Mouse (Mus musculus) hindbrain, embryonic 14.5 days (tissue): ENCODE results near the gene S100a2. TPM values are rescaled to one million over a fixed set of nuclear protein-coding genes. Genes with fewer than 3 reads are reported as not detected.
A peak's percentile ranks its signal among the peaks of the same experiment; 100 is the strongest.

Source experiments
- ATAC-seq: fragments of 200-750 bp; cut with Nextera tagmentation; 2 replicates; pipeline ENCODE4 v1.8.0; 2017; ENCODE audit warnings: moderate number of reproducible peaks, mild to moderate bottlenecking, moderate TSS enrichment, moderate library complexity; ENCODE audit not compliant: low FRiP score
- DNase-seq: peaks from one replicate; pipeline ENCODE4 v3.0.0-alpha.2; 2015; ENCODE audit warnings: low spot score
- H3K27ac ChIP-seq: fragments of 300-500 bp; sonication (generic); 2 replicates; pipeline ENCODE4 v1.5.1; 2014; ENCODE audit warnings: mild to moderate bottlenecking, moderate library complexity
- H3K27me3 ChIP-seq: fragments of 300-500 bp; sonication (generic); 2 replicates; pipeline ENCODE4 v1.6.1; 2014; ENCODE audit warnings: mild to moderate bottlenecking, low read length, mixed read lengths; ENCODE audit not compliant: control insufficient read depth, insufficient read depth
- H3K36me3 ChIP-seq: fragments of 300-500 bp; sonication (generic); replicated peaks from 2 replicates; pipeline ENCODE4 v1.6.1; 2014; ENCODE audit not compliant: control insufficient read depth, insufficient read depth
- H3K4me1 ChIP-seq: fragments of 300-500 bp; sonication (generic); replicated peaks from 2 replicates; pipeline ENCODE4 v1.6.1; 2014; ENCODE audit warnings: antibody characterized with exemption, low read length, mixed read lengths; ENCODE audit not compliant: control insufficient read depth, insufficient read depth
- H3K4me2 ChIP-seq: fragments of 300-500 bp; sonication (generic); replicated peaks from 2 replicates; pipeline ENCODE4 v1.6.1; 2014; ENCODE audit warnings: mild to moderate bottlenecking, moderate library complexity
- H3K4me3 ChIP-seq: fragments of 300-500 bp; sonication (generic); replicated peaks from 2 replicates; pipeline ENCODE4 v1.5.1; 2014; ENCODE audit warnings: mild to moderate bottlenecking, low read length
- H3K9ac ChIP-seq: fragments of 300-500 bp; sonication (generic); 2 replicates; pipeline ENCODE4 v1.6.1; 2014
- H3K9me3 ChIP-seq: fragments of 300-500 bp; sonication (generic); 2 replicates; pipeline ENCODE4 v1.6.1; 2016; ENCODE audit warnings: low read length; ENCODE audit not compliant: control insufficient read depth
- WGBS: fragments of 180-500 bp; shearing (Covaris S2); extraction: QIAGEN DNeasy Blood & Tissue Kit; methylation state at CpG from one replicate; pipeline ENCODE4 v1.1.7; 2014; 5-methylcytosine and 5-hydroxymethylcytosine counted together
- polyA plus RNA-seq: library from polyadenylated mRNA; unstranded; fragments of >200 nt; fragmentation: Nextera tagmentation; extraction: Ambion mirVana; gene quantifications from 2 replicates; pipeline ENCODE4 v1.2.1, GENCODE M21; 2014

The S100a2 gene
- polyA plus RNA-seq, 1 experiment from 2014 or later: not detected

DNA sequence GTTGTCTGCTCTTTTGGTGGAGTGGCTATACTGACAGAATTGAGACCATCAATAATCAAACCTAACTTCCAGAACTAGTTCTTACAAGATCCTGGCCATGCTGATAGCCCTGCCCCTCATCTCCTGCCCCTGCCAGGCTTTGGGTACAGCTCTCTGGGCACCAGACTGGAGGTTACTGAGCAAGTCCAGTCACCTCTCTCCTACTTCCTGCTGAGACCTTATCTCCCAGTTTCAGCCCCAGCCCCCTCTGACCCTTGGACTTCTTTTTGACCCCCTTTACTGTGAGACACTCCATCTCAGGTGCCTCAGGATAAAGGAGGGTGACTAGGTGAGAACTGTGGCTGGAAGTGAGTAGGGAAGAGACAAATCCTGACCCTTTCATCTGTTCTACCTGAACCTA, 19.1 kb downstream of the S100a2 start:
- Histone ChIP-seq H3K4me3 (no peak overlapping the region), H3K9ac (no peak overlapping the region), H3K4me1 (0 out of 2 replicates have a peak, but pooled peaks cover 5% of the 10 kb centered on the region), H3K9me3 (no peaks in the 10 kb centered on the region), H3K36me3 (no peaks in the 10 kb centered on the region), H3K4me2 (no peak overlapping the region), H3K27ac (no peak overlapping the region), H3K27me3 (0 out of 2 replicates have a peak, but pooled peaks cover 4% of the 10 kb centered on the region)
- no peak for ATAC-seq
- no peak for DNase-seq

DNA sequence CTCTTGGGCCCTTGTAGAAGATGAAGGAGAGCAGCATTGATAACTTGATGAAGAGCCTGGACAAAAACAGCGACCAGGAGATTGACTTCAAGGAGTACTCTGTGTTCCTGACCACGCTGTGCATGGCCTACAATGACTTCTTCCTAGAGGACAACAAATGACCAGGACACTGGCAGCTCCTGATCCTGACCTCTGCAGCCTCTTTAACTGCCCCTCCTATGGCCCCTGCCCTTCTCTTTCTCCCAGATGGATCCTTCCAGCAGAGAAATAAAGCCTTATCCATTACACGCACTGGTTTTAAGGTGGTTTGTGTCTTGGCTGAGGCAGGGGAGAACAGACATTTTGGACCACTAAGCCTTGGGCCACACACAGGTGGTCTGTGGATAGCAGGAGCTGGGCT, 21.4 kb downstream of the S100a2 start:
- H3K9ac ChIP-seq: no peak overlapping the region
- no peaks in the 10 kb centered on the region for H3K36me3 ChIP-seq
- H3K27ac ChIP-seq: no peak overlapping the region
- WGBS: 85% methylated on average over 3 of the region's 3 CpGs
- 0 out of 2 replicates have a peak, but pooled peaks cover 4% of the 10 kb centered on the region for H3K27me3 ChIP-seq
- no peak overlapping the region for H3K4me2 ChIP-seq
- H3K4me3 ChIP-seq: no peak overlapping the region
- no peaks in the 10 kb centered on the region for H3K9me3 ChIP-seq
- H3K4me1 ChIP-seq: no peaks in the 10 kb centered on the region
- DNase-seq: no peak
- ATAC-seq: no peak

DNA sequence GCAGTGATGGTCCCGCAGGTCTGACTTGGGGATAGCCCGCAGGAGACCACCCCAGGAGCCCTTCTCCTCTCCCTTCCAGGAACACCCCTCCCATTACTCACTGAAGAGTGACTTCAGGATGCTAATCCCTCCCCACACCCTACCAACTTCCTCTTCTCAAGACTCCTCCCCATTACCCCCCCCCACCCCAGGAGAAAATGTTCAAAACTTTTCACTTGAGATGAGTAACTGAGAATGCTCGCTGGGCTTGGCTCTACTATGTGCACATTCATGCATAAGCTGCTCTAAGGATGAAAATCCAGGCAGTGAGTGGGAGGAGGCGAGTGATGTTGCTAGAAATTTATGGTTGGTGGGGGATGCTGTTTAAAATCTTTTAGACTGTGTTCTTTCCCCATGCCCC, 22.0 kb downstream of the S100a2 start:
- 75% methylated on average over 4 of the region's 4 CpGs for WGBS
- Histone ChIP-seq H3K4me2 (no peak overlapping the region), H3K9me3 (no peaks in the 10 kb centered on the region), H3K36me3 (no peaks in the 10 kb centered on the region), H3K27ac (no peak overlapping the region), H3K27me3 (0 out of 2 replicates have a peak, but pooled peaks cover 4% of the 10 kb centered on the region), H3K4me3 (no peak overlapping the region), H3K4me1 (no peaks in the 10 kb centered on the region), H3K9ac (no peak overlapping the region)
- no peak for ATAC-seq
- no peak for DNase-seq

DNA sequence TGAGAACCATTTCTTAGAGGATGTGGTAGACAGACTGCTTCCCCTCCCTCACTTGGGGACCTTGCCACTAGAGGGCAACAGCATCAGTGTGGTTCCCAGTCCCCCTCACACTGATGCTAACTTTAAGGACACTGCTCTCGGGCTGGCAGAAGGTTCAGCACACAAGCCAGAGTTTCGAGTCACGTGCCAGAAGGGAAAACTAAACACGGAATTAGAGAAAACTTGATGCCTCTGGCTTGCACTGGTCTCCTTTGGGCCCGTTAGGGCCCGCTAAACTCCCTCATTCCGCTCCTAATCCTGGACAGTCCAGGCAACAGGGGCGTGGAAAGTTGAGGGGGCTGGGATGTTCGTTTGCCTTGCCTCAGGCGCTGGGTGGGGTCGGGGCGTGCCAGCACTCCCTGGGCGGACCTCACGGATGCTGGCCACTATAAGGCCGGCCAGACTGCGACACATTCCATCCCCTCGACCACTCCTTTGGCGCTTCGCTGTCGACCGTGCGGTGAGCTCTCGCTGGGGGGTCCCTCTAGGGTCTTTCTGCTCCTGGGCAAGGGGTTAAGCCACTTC, 22.8 kb downstream of the S100a2 start, which contains the start of gene S100a6:
TSS of gene S100a6 (plus strand) at position 155 of the 564 bp plus-strand sequence.
- WGBS: 1% methylated on average over 23 of the region's 23 CpGs
- Histone ChIP-seq H3K27ac (no peak within 1 kb of the TSS), H3K9me3 (no peaks in the 10 kb centered on the region), H3K36me3 (no peaks in the 10 kb centered on the region), H3K4me1 (no peaks in the 10 kb centered on the region), H3K4me3 (peak within 1 kb of the TSS; percentile 23), H3K27me3 (0 out of 2 replicates have a peak, but pooled peaks cover 4% of the 10 kb centered on the region), H3K4me2 (peak within 1 kb of the TSS; percentile 62), H3K9ac (no peak within 1 kb of the TSS)
- DNase-seq (peak; percentile 50), ATAC-seq (peak; percentile 56)

DNA sequence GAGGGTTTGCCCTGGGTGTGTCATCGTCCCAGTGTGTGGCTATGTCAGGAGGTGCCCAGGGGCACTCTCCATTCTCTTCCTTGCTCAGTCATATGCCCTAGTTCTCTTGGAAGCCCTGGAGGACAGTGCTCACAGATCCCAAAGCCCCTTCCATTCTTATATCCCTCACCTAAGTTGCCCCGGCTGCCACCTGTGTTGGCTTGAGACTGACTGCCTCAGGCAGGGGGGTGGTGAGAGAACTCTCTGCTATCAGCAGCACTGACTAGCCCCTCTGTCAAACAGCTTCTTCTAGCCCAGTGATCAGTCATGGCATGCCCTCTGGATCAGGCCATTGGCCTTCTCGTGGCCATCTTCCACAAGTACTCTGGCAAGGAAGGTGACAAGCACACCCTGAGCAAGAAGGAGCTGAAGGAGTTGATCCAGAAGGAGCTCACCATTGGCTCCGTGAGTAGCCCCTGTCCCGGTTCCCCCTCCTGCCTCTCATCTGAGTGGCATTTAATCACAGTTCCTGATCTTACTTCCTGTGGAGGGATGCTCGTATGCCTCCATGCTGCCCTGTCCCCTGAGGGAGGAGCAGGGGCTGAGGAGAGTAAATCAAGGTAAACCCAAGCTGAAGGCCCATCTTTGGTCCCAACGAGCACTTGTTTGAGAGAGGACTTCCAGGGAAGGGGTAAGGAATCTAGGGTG, 23.6 kb downstream of the S100a2 start:
- Histone ChIP-seq H3K36me3 (no peaks in the 10 kb centered on the region), H3K27me3 (0 out of 2 replicates have a peak, but pooled peaks cover 4% of the 10 kb centered on the region), H3K4me1 (no peaks in the 10 kb centered on the region), H3K9me3 (no peaks in the 10 kb centered on the region), H3K4me3 (no peak overlapping the region), H3K9ac (no peak overlapping the region), H3K27ac (no peak overlapping the region), H3K4me2 (peak overlapping the region; percentile 62)
- WGBS: 74% methylated on average over 7 of the region's 7 CpGs
- DNase-seq (no peak), ATAC-seq (no peak)

DNA sequence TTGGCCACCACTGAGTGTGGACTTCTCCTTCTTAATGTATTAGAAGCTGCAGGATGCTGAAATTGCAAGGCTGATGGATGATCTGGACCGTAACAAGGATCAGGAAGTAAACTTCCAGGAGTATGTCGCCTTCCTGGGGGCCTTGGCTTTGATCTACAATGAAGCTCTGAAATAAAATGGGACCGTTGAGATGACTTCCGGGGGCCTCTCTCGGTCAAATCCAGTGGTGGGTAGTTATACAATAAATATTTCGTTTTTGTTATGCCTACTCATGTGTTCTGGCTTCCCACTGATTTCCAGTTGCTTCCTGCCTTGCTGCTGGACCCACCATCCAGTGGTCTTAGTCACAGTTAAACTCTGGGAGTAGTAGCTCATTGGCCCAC, 24.1 kb downstream of the S100a2 start:
- no peak overlapping the region for H3K27ac ChIP-seq
- no peak for DNase-seq
- H3K4me2 ChIP-seq: no peak overlapping the region
- no peak for ATAC-seq
- WGBS: 87% methylated on average over 6 of the region's 6 CpGs
- no peaks in the 10 kb centered on the region for H3K4me1 ChIP-seq
- H3K9me3 ChIP-seq: no peaks in the 10 kb centered on the region
- H3K4me3 ChIP-seq: no peak overlapping the region
- H3K9ac ChIP-seq: no peak overlapping the region
- H3K27me3 ChIP-seq: 0 out of 2 replicates have a peak, but pooled peaks cover 4% of the 10 kb centered on the region
- H3K36me3 ChIP-seq: no peaks in the 10 kb centered on the region

DNA sequence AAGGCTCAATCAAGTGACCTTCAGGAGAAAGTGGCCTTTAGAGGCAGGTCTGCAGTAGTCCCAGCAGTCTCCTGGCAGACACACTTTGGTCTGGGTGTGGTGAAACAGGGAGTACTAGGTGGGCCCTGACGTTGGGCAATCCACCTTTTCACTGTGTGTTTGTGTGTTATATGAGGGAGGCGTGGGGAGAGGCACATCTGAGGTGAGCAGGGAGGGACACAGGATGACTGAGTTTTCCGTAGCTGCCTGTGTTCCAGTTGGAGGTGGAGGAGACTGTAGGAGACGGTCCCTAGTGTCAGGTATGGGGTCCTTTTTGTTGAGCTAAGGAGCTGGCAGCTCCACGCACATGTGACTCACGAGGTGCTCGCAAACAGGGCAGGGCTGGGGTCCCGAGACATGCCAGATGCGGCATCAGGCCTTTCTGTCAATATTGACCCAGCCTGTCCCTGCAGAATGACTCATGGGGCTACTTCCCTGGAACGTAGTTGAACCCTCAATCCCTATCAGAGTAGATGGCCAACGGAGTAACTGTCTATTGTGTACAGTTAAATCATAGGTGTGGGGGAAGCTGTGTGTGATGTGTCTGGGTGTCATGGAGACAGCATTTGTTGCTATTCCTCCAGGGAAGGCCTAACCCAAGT, 24.7 kb downstream of the S100a2 start:
- DNase-seq: no peak
- Histone ChIP-seq H3K9me3 (no peaks in the 10 kb centered on the region), H3K27ac (no peak overlapping the region), H3K27me3 (0 out of 2 replicates have a peak, but pooled peaks cover 4% of the 10 kb centered on the region), H3K4me3 (no peak overlapping the region), H3K36me3 (no peaks in the 10 kb centered on the region), H3K9ac (no peak overlapping the region), H3K4me2 (no peak overlapping the region), H3K4me1 (no peaks in the 10 kb centered on the region)
- ATAC-seq: no peak
- 84% methylated on average over 11 of the region's 11 CpGs for WGBS

DNA sequence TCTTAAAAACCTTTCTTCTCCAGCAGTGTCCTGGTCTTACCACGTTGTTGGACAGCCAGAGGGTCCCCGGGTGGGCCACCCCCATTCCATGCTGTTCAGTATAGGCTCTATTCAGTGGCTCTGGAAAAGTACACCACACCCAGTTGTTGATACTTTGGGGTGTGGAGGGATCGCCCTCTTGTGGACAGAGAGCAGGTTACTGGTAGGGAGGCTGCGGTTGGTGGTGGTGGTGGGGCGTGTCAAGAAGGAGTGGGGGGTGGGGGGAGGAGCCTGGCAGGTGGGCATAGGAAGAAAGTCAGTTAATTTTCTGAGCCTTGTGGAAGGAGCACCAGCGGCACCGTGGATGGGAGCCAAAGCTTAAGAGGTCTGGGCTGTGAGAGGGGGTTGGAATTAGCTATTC, 25.4 kb downstream of the S100a2 start:
- peak; percentile 64; the same call in 1 of the 2 replicates for ATAC-seq

DNA sequence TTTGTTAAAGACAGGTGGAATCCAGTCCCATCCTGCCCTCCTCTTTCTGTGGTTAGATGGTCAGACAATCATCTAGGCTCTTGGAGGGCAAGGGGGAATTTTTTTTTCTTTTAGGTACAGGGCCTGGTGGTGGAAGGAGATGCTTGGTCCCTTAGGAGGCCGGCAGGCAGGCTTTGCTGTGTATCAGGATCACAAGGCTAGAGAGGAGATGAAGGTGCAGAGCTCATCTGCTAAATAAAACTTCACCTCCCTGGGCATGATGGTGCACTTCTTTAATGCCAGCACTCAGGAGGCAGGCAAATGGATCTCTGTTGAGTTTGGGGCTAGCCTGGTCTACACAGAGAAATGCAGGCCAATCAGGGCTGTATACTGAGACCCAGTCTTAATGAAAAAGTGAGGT, 25.9 kb downstream of the S100a2 start:
- no peak overlapping the region for H3K4me3 ChIP-seq
- H3K27ac ChIP-seq: no peak overlapping the region
- ATAC-seq: no peak
- no peak overlapping the region for H3K9ac ChIP-seq
- no peak overlapping the region for H3K4me2 ChIP-seq
- no peaks in the 10 kb centered on the region for H3K4me1 ChIP-seq
- no peaks in the 10 kb centered on the region for H3K36me3 ChIP-seq
- H3K27me3 ChIP-seq: 0 out of 2 replicates have a peak, but pooled peaks cover 4% of the 10 kb centered on the region
- DNase-seq: no peak
- H3K9me3 ChIP-seq: no peaks in the 10 kb centered on the region
- 84% methylated on average over 1 of the region's 1 CpGs for WGBS

More for the DNA sequence above, 25.4 kb downstream of the S100a2 start:
- 15% methylated on average over 7 of the region's 7 CpGs for WGBS
- Histone ChIP-seq H3K4me3 (no peak overlapping the region), H3K9ac (no peak overlapping the region), H3K4me2 (no peak overlapping the region), H3K4me1 (no peaks in the 10 kb centered on the region), H3K36me3 (no peaks in the 10 kb centered on the region), H3K9me3 (no peaks in the 10 kb centered on the region), H3K27me3 (0 out of 2 replicates have a peak, but pooled peaks cover 4% of the 10 kb centered on the region), H3K27ac (no peak overlapping the region)
- DNase-seq: peak; percentile 57
